Comparison of ENCODE assay signal across 25 mouse cellular contexts in genomic region chr9:106898901-106899300, GRCm38 (mm10). TPM values are rescaled to one million over a fixed set of nuclear protein-coding genes. Genes with fewer than 3 reads are reported as not detected.
DNase-seq lines count a peak whose midpoint lies in the region; ATAC-seq and TF ChIP-seq lines count a peak whose summit lies in the region.
"Had no signal": no experiment of that assay in that cellular context is flagged by ENCODE, and none has a peak within 500 bp of the region (broad histone marks: within the 10 kb centered on the region; RNA-seq: fewer than 3 reads in every experiment).

No protein-coding gene starts in this region.

- no peak overlapping the region for H3K9ac ChIP-seq in stomach, postnatal 0 days (ENCODE audit: low read length)
- H3K9ac ChIP-seq: embryonic facial prominence, embryonic 13.5 days; embryonic facial prominence, embryonic 15.5 days; forebrain, embryonic 12.5 days had no signal

- no peak overlapping the region for H3K27ac ChIP-seq in stomach, postnatal 0 days (replicated peaks)
- H3K27ac ChIP-seq: embryonic facial prominence, embryonic 13.5 days; embryonic facial prominence, embryonic 15.5 days; forebrain, embryonic 10.5 days; forebrain, embryonic 12.5 days had no signal

- no peaks in the 10 kb centered on the region for H3K27me3 ChIP-seq in stomach, postnatal 0 days (ENCODE audit: control insufficient read depth, insufficient read depth, low read length)
- H3K27me3 ChIP-seq: embryonic facial prominence, embryonic 13.5 days; embryonic facial prominence, embryonic 15.5 days; forebrain, embryonic 12.5 days had no signal

- ATAC-seq in stomach, postnatal 0 days (ENCODE audit: low FRiP score, low TSS enrichment) = no peak
- ATAC-seq: activated CD4-positive, CD25-positive, alpha-beta regulatory T cell, adult 4 months; CD4-positive, CD25-positive, alpha-beta regulatory T cell, adult 4 months; forebrain, embryonic 14.5 days; forebrain, embryonic 16.5 days; Patski had no signal

- no peaks in the 10 kb centered on the region for H3K4me1 ChIP-seq in stomach, postnatal 0 days (replicated peaks; ENCODE audit: control insufficient read depth, insufficient read depth)
- H3K4me1 ChIP-seq: embryonic facial prominence, embryonic 13.5 days; embryonic facial prominence, embryonic 15.5 days; forebrain, embryonic 10.5 days; forebrain, embryonic 12.5 days had no signal

- no peak for TF ChIP-seq EP300 in stomach, postnatal 0 days (optimal IDR thresholded peaks at IDR 0.05)

- 76% methylated on average over 1 of the region's 1 CpGs for WGBS in stomach, postnatal 0 days

- H3K4me2 ChIP-seq in stomach, postnatal 0 days (replicated peaks; ENCODE audit: low read depth) = no peak overlapping the region
- H3K4me2 ChIP-seq: embryonic facial prominence, embryonic 13.5 days; embryonic facial prominence, embryonic 15.5 days; forebrain, embryonic 12.5 days had no signal

- peak; percentile 57 for DNase-seq in adrenal gland, adult 8-10 months
- DNase-seq in adrenal gland, postnatal 25 days = no peak
- DNase-seq in urinary bladder, adult 2 months (ENCODE audit: low spot score) = peak; percentile 4
- DNase-seq in urinary bladder, postnatal 25 days (ENCODE audit: low spot score) = no peak
- DNase-seq in adrenal gland, postnatal 36 days = peak; percentile 43 to 47
- no peak for DNase-seq in stomach, postnatal 0 days (ENCODE audit: low spot score)
- DNase-seq: B cell, adult 2 months; cerebellum, adult 11 months; cerebellum, adult 18-20 months; cerebellum, adult 8-10 months; cerebellum, adult 9-11 months; cerebellum, postnatal 14 days; cerebellum, postnatal 36 days; embryo, embryonic 11 days had no signal

- H3K4me3 ChIP-seq in stomach, postnatal 0 days (ENCODE audit: low read depth, low read length) = no peak overlapping the region
- H3K4me3 ChIP-seq: embryonic facial prominence, embryonic 13.5 days; embryonic facial prominence, embryonic 15.5 days; erythroblast, embryonic 14.5 days; forebrain, embryonic 10.5 days; forebrain, embryonic 12.5 days had no signal

- no peaks in the 10 kb centered on the region for H3K9me3 ChIP-seq in stomach, postnatal 0 days (ENCODE audit: control insufficient read depth, low read length)
- H3K9me3 ChIP-seq: embryonic facial prominence, embryonic 13.5 days; embryonic facial prominence, embryonic 15.5 days; forebrain, embryonic 10.5 days; forebrain, embryonic 12.5 days; G1E had no signal

- no peak for TF ChIP-seq CTCF in stomach, postnatal 0 days (IDR thresholded peaks at IDR 0.05; ENCODE audit: low read depth)

- no peaks in the 10 kb centered on the region for H3K36me3 ChIP-seq in stomach, postnatal 0 days (ENCODE audit: control insufficient read depth, insufficient read depth, low read length)
- H3K36me3 ChIP-seq: embryonic facial prominence, embryonic 13.5 days; embryonic facial prominence, embryonic 15.5 days; G1E had no signal

RNA-seq across cellular contexts. Expression of gene Manf, which starts 7.1 kb away (rescaled TPM):
- total RNA-seq in adrenal gland, adult 8-10 months (2022) = 100 to 1,000 TPM; 306 to 450 (median 316) TPM
- total RNA-seq in adrenal gland, postnatal 25 days (2021) = 240 and 250 TPM in 2 replicates
- polyA plus RNA-seq in urinary bladder, adult 2 months (2012; rRNA removed) = 80.0 and 94.3 TPM in 2 replicates
- 100 to 1,000 TPM; 314 to 358 TPM for total RNA-seq in adrenal gland, postnatal 36 days (2021)
- polyA plus RNA-seq in stomach, postnatal 0 days (2015; fragmentation: Nextera tagmentation; extraction: Ambion mirVana) = 370 and 385 TPM in 2 replicates

RNA-seq across cellular contexts. Expression of gene Rbm15b, which starts 11.7 kb away (rescaled TPM):
- total RNA-seq in adrenal gland, adult 8-10 months (2022) = 10 to 100 TPM; 20.7 to 28.9 (median 26.6) TPM
- total RNA-seq in adrenal gland, postnatal 25 days (2021) = 23.2 and 28.0 TPM in 2 replicates
- polyA plus RNA-seq in urinary bladder, adult 2 months (2012; rRNA removed) = 8.9 and 11.6 TPM in 2 replicates
- 10 to 100 TPM; 22.6 to 28.9 TPM for total RNA-seq in adrenal gland, postnatal 36 days (2021)
- 3.8 and 4.7 TPM in 2 replicates for polyA plus RNA-seq in stomach, postnatal 0 days (2015; fragmentation: Nextera tagmentation; extraction: Ambion mirVana)

Comparison
In these comparisons a context has a peak if more than half of its experiments do, and no peak if none do; other contexts are left out.
1. DNase-seq: peak in adrenal gland, adult 8-10 months (single experiment), urinary bladder, adult 2 months (single experiment) and adrenal gland, postnatal 36 days (2 of 2); none in adrenal gland, postnatal 25 days (single experiment), urinary bladder, postnatal 25 days (single experiment) and stomach, postnatal 0 days (single experiment).